Mouse (Mus musculus) monocyte, adult 2 months (primary cell): Measurements from ENCODE around the gene Usf1.
A peak's percentile ranks its signal among the peaks of the same experiment; 100 is the strongest.

Experiments used
- DNase-seq, 2 experiments: peaks; one replicate each; pipeline ENCODE4 v3.0.0; 2022; ENCODE audit warnings: low spot score in 2 of 2, low read depth in 1 of 2

Gene Usf1

GRCm38 (mm10) chr1:171451001-171451400 is 39.9 kb downstream of the Usf1 start:
- DNase-seq = no peak

DNA sequence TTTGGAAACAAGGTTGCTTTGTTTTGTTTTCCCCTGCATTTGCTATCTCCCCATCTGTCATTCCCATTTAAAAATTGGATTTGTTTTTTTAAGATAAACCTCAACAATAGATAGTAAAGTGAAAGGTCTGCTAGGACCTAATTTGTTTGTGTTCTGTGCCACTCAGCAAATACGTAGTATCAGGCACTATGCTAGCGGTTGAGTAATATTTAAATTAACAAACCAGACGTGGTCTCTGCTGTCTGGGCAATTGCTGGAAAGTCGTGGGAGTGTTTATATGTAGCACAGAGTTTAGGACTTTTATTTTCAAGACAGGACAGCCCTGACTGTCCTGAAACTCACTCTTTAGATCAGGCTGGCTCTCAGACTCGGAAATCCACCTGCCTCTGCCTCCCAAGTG is 41.4 kb downstream of the Usf1 start:
- DNase-seq = no peak

DNA sequence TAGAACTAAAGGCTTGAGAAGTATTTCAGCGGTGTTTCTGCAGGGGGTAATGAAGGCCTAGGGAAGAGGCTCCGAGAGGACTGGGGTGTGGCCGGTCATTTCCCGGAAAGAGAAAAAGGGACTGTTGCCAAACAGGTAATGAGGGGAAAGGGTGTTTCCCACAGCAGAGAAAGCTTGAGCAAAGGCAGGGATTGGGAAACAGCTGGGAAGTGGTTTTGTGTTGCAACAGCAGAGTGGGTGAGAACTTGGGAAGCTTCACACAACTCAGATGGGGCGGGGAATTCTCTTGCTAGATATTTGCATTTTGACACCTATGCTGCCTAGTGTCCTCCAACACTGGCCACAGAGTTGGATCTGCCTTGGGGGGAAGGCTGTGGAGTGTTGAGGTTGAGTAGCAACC is 41.8 kb downstream of the Usf1 start:
- DNase-seq = no peak

DNA sequence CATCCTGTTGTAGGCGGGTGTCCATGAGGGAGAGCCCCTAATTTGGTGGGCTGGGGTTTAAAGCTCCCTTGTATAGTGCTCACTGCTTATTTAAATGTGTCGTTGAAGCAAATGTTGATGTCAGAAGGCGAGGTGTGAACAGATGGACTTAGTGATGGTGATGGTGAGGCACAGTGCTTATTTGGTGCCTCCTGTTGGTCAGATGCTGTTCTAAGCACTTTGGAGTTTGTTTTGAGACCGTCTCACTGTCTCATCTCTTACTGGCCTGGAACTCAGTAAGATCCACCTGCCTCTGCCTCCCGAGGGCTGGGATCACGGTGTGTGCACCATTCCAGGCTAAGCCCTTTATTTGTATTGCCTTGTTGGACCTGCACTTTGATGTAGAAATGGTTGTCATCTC is 43.8 kb downstream of the Usf1 start:
- DNase-seq = no peak

GRCm38 (mm10) chr1:171457568-171457967 is 46.5 kb downstream of the Usf1 start:
- DNase-seq = no peak

DNA sequence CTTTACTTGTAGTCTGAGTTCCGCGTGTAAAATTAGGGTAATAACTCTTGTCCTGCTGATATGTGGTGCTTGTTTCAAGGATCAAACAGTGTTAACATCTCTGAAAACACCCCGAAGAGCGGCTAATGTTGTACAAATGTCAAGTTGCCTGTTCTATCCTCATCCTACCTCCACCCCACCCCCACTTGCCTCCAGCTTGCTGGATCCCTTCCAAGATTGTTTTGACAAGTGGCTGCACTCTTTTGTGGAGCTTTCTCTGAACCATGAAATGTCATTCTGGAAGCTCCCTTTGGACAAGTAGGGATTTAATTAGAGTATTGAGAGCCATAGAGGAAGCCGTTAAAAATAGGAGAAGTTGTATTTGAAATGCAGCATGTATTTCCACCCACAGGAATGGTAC is 48.7 kb downstream of the Usf1 start:
- DNase-seq = no peak

- no peak for DNase-seq
These were observed 49.7 kb downstream of the Usf1 start for GRCm38 (mm10) chr1:171460551-171461503.

GRCm38 (mm10) chr1:171463133-171463532 is 52.0 kb downstream of the Usf1 start:
- DNase-seq = peak in 1 of 2 experiments; percentile 24

GRCm38 (mm10) chr1:171465749-171466412 is 54.8 kb downstream of the Usf1 start:
- no peak for DNase-seq

DNA sequence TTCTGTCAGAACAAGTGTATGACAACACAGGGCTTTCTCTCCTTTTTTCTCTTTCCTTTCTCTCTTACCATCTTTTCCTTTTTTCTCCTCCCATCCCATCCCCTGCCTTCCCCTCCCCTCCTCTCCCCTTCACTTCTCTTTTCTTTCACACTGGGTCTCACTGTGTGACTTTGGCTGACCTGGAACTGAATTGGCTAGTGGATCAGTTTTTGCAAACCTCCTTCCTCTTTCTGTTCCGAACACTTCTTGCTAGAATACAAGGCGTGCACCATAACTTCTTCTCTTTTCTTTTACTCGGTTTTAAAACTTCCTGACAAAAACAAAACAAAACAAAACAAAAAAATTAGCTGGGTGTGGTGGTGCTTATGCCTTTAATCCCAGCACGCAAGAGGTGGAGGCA is 55.5 kb downstream of the Usf1 start:
- no peak for DNase-seq
